Mouse (Mus musculus) limb, embryonic 11.5 days (tissue): ENCODE results near the gene Tmc5. TPM values are rescaled to one million over a fixed set of nuclear protein-coding genes. Genes with fewer than 3 reads are reported as not detected.

Experiments
- ATAC-seq: fragments of 200-750 bp; cut with Nextera tagmentation; 2 replicates; pipeline ENCODE4 v1.8.0; 2017; ENCODE audit warnings: low read depth; ENCODE audit not compliant: insufficient number of reproducible peaks, low FRiP score, low TSS enrichment
- DNase-seq: peaks from one replicate; pipeline ENCODE4 v3.0.0-alpha.2; 2015; ENCODE audit warnings: low spot score
- H3K27ac ChIP-seq: fragments of 300-500 bp; sonication (generic); replicated peaks from 2 replicates; pipeline ENCODE4 v1.5.1; 2014; ENCODE audit warnings: low read depth, mild to moderate bottlenecking, low read length
- H3K27me3 ChIP-seq: fragments of 300-500 bp; sonication (generic); 2 replicates; pipeline ENCODE4 v1.6.1; 2014; ENCODE audit warnings: mild to moderate bottlenecking, low read length, mixed read lengths; ENCODE audit not compliant: control insufficient read depth, insufficient read depth
- H3K36me3 ChIP-seq: fragments of 300-500 bp; sonication (generic); 2 replicates; pipeline ENCODE4 v1.6.1; 2014; ENCODE audit warnings: mild to moderate bottlenecking, low read length, moderate library complexity, mixed read lengths; ENCODE audit not compliant: control insufficient read depth, insufficient read depth
- H3K4me1 ChIP-seq: fragments of 300-500 bp; sonication (generic); 2 replicates; pipeline ENCODE4 v1.6.1; 2014; ENCODE audit warnings: low read length, mixed read lengths; ENCODE audit not compliant: control insufficient read depth, insufficient read depth
- H3K4me2 ChIP-seq: fragments of 300-500 bp; sonication (generic); 2 replicates; pipeline ENCODE4 v1.6.1; 2014; ENCODE audit warnings: low read depth, mild to moderate bottlenecking, moderate library complexity; ENCODE audit not compliant: severe bottlenecking
- H3K4me3 ChIP-seq: fragments of 300-500 bp; sonication (generic); 2 replicates; pipeline ENCODE4 v1.5.1; 2014; ENCODE audit warnings: low read depth, low read length
- H3K9ac ChIP-seq: fragments of 300-500 bp; sonication (generic); 2 replicates; pipeline ENCODE4 v1.6.1; 2014; ENCODE audit warnings: mild to moderate bottlenecking, low read length
- H3K9me3 ChIP-seq: fragments of 300-500 bp; sonication (generic); 2 replicates; pipeline ENCODE4 v1.6.1; 2016; ENCODE audit warnings: low read length; ENCODE audit not compliant: control insufficient read depth
- WGBS: fragments of 180-500 bp; shearing (Covaris S2); extraction: QIAGEN DNeasy Blood & Tissue Kit; methylation state at CpG from one replicate; pipeline ENCODE4 v1.1.7; 2014; 5-methylcytosine and 5-hydroxymethylcytosine counted together
- polyA plus RNA-seq: library from polyadenylated mRNA; unstranded; fragments of >200 nt; fragmentation: Nextera tagmentation; extraction: Ambion mirVana; gene quantifications from 2 replicates; pipeline ENCODE4 v1.2.1, GENCODE M21; 2014

The Tmc5 gene
- polyA plus RNA-seq, 1 experiment from 2014 or later: not detected

- H3K9ac ChIP-seq: no peak overlapping the region
- no peak for DNase-seq
- H3K27me3 ChIP-seq: no peaks in the 10 kb centered on the region
- peaks cover 10% of the 10 kb centered on the region; the same call in 1 of the 2 replicates for H3K36me3 ChIP-seq
- no peak overlapping the region for H3K4me2 ChIP-seq
- H3K4me1 ChIP-seq: no peaks in the 10 kb centered on the region
- no peak for ATAC-seq
- 90% methylated on average over 7 of the region's 7 CpGs for WGBS
- H3K27ac ChIP-seq: no peak overlapping the region
- H3K4me3 ChIP-seq: no peak overlapping the region
- no peaks in the 10 kb centered on the region for H3K9me3 ChIP-seq
Observed at GRCm38 (mm10) chr7:118689088-118689487, 92.0 kb downstream of the Tmc5 start.

GRCm38 (mm10) chr7:118691287-118691686, 94.2 kb downstream of the Tmc5 start:
- 87% methylated on average over 2 of the region's 2 CpGs for WGBS

GRCm38 (mm10) chr7:118696146-118696545, 99.0 kb downstream of the Tmc5 start:
- DNase-seq (no peak), ATAC-seq (no peak)
- 96% methylated on average over 6 of the region's 6 CpGs for WGBS
- no peak overlapping the region for H3K27ac ChIP-seq
- H3K4me3 ChIP-seq: no peak overlapping the region
- H3K36me3 ChIP-seq: peaks cover 2% of the 10 kb centered on the region; the same call in 1 of the 2 replicates
- H3K9ac ChIP-seq: no peak overlapping the region
- no peak overlapping the region for H3K4me2 ChIP-seq
- H3K9me3 ChIP-seq: no peaks in the 10 kb centered on the region
- H3K4me1 ChIP-seq: no peaks in the 10 kb centered on the region
- no peaks in the 10 kb centered on the region for H3K27me3 ChIP-seq

More at GRCm38 (mm10) chr7:118691287-118691686, 94.2 kb downstream of the Tmc5 start:
- no peak overlapping the region for H3K4me2 ChIP-seq
- DNase-seq (no peak), ATAC-seq (no peak)
- H3K27me3 ChIP-seq: no peaks in the 10 kb centered on the region
- H3K9me3 ChIP-seq: no peaks in the 10 kb centered on the region
- no peak overlapping the region for H3K27ac ChIP-seq
- no peak overlapping the region for H3K4me3 ChIP-seq
- H3K9ac ChIP-seq: no peak overlapping the region
- no peaks in the 10 kb centered on the region for H3K4me1 ChIP-seq
- peaks cover 10% of the 10 kb centered on the region; the same call in 1 of the 2 replicates for H3K36me3 ChIP-seq

GRCm38 (mm10) chr7:118697168-118697567, 100.1 kb downstream of the Tmc5 start:
- no peak overlapping the region for H3K27ac ChIP-seq
- WGBS: 85% methylated on average over 4 of the region's 4 CpGs
- no peak for ATAC-seq
- H3K27me3 ChIP-seq: no peaks in the 10 kb centered on the region
- no peak overlapping the region for H3K9ac ChIP-seq
- DNase-seq: no peak
- no peaks in the 10 kb centered on the region for H3K9me3 ChIP-seq
- H3K36me3 ChIP-seq: no peaks in the 10 kb centered on the region; the same call in 1 of the 2 replicates
- no peaks in the 10 kb centered on the region for H3K4me1 ChIP-seq
- no peak overlapping the region for H3K4me3 ChIP-seq
- H3K4me2 ChIP-seq: no peak overlapping the region

- no peak overlapping the region for H3K4me2 ChIP-seq
- H3K4me1 ChIP-seq: no peaks in the 10 kb centered on the region
- no peak overlapping the region for H3K9ac ChIP-seq
- H3K36me3 ChIP-seq: no peaks in the 10 kb centered on the region; the same call in 1 of the 2 replicates
- no peaks in the 10 kb centered on the region for H3K9me3 ChIP-seq
- H3K27ac ChIP-seq: no peak overlapping the region
- ATAC-seq (no peak), DNase-seq (no peak)
- WGBS: 92% methylated on average over 9 of the region's 9 CpGs
- H3K4me3 ChIP-seq: no peak overlapping the region
- H3K27me3 ChIP-seq: no peaks in the 10 kb centered on the region
Observed at GRCm38 (mm10) chr7:118698882-118699281, 101.8 kb downstream of the Tmc5 start.

- DNase-seq: no peak
- 96% methylated on average over 15 of the region's 15 CpGs for WGBS
- H3K9me3 ChIP-seq: no peaks in the 10 kb centered on the region
- H3K9ac ChIP-seq: no peak overlapping the region
- H3K4me1 ChIP-seq: peaks cover 6% of the 10 kb centered on the region
- no peak overlapping the region for H3K4me3 ChIP-seq
- H3K36me3 ChIP-seq: no peaks in the 10 kb centered on the region
- no peaks in the 10 kb centered on the region for H3K27me3 ChIP-seq
- no peak overlapping the region for H3K27ac ChIP-seq
- H3K4me2 ChIP-seq: no peak overlapping the region
- no peak for ATAC-seq
Observed at GRCm38 (mm10) chr7:118703144-118703561, 106.1 kb downstream of the Tmc5 start.

GRCm38 (mm10) chr7:118704001-118704850, 107.1 kb downstream of the Tmc5 start:
- DNase-seq (no peak), ATAC-seq (no peak)
- Histone ChIP-seq H3K4me3 (no peak overlapping the region), H3K9ac (no peak overlapping the region), H3K36me3 (no peaks in the 10 kb centered on the region), H3K27ac (no peak overlapping the region), H3K4me2 (peak overlapping the region; percentile 82), H3K4me1 (peaks cover 6% of the 10 kb centered on the region), H3K27me3 (no peaks in the 10 kb centered on the region), H3K9me3 (no peaks in the 10 kb centered on the region)
- WGBS: 93% methylated on average over 9 of the region's 9 CpGs

GRCm38 (mm10) chr7:118705101-118705961, 108.2 kb downstream of the Tmc5 start, which contains the start of gene Gde1:
TSS of gene Gde1 (minus strand) at chr7:118705778.
- H3K27me3 ChIP-seq: no peaks in the 10 kb centered on the region
- H3K27ac ChIP-seq: 0 out of 2 replicates have a peak within 1 kb of the TSS, but pooled peaks have one; percentile 8
- H3K4me1 ChIP-seq: peaks cover 6% of the 10 kb centered on the region
- ATAC-seq: peak; percentile 95
- H3K36me3 ChIP-seq: no peaks in the 10 kb centered on the region
- H3K4me3 ChIP-seq: peak within 1 kb of the TSS; percentile 93
- under 1% methylated on average over 66 of the region's 66 CpGs for WGBS
- peak; percentile 94 for DNase-seq
- peak within 1 kb of the TSS; percentile 89 for H3K9ac ChIP-seq
- H3K4me2 ChIP-seq: peak within 1 kb of the TSS; percentile 82
- no peaks in the 10 kb centered on the region for H3K9me3 ChIP-seq
